Mouse (Mus musculus): ENCODE results near the gene Nup62.

DNA sequence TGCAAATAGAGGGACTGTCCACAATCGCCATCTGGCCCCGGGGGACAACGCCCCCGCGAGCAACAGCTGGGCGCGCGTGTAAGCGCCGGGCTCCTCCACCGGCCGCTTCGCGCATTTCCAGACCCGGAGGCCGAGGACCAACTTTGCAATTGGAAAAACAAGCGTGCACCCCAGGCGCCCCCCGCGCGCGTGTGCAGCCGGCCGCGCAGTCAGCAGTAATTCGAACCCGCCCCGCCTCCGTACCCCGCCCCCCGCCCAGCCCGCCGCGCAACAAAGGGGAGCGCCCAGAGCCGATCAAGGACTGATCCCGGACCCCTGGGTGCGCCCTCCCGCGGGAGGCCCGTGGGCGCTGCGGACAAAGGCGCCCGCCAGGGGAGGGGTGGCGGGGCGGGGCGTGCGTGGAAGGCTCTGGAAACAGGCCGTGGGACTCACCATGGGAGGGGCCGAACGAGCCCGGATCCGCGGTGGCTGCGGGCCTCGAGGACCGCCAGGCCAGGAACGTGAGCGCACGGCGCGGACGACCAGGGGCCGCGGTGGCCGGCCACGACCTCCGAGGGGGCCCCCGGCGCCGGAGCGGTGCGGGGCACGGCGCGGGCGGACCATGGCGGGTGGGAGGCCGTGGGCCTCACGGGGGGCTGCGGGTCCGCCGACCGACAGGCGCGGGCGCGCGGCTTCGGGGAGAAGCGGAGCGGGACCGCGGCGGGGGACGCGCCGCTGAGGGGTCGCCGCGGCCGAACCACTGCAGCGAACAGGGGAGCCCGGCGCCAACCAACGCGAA lies 53.2 kb downstream of the Nup62 start:
- TF ChIP-seq GATA1 (IDR thresholded peaks at IDR 0.05; ENCODE audit: low read length) = no peak
- no peak for TF ChIP-seq TAL1 (IDR thresholded peaks at IDR 0.05; ENCODE audit: low read length)
